Mouse (Mus musculus): ENCODE results near the gene Gm7102. TPM values are rescaled to one million over a fixed set of nuclear protein-coding genes. Genes with fewer than 3 reads are reported as not detected.
"Not testable (repeated sequence)": the region's sequence is repeated elsewhere in the genome, so short reads cannot be mapped to it uniquely, and the experiment has no call there.

Gm7102 gene
- 0.07 and 0.13 TPM in 2 replicates for polyA plus RNA-seq (2015; fragmentation: Nextera tagmentation; extraction: Ambion mirVana)

GRCm38 (mm10) chr19:61175756-61176324, at the start of gene Gm7102:
Gm7102 (minus strand) TSS chr19:61176309.
- no peaks in the 10 kb centered on the region for H3K9me3 ChIP-seq (ENCODE audit: control insufficient read depth, low read length)
- peak within 1 kb of the TSS; percentile 46 for H3K4me2 ChIP-seq (replicated peaks; ENCODE audit: low read depth)
- no peaks in the 10 kb centered on the region for H3K4me1 ChIP-seq (replicated peaks; ENCODE audit: control insufficient read depth, insufficient read depth)
- ATAC-seq (ENCODE audit: low FRiP score, low TSS enrichment): 0 out of 2 replicates have a peak, but pooled peaks have one; percentile 15
- TF ChIP-seq EP300 (optimal IDR thresholded peaks at IDR 0.05) (no peak), CTCF (IDR thresholded peaks at IDR 0.05; ENCODE audit: low read depth) (no peak)
- no peaks in the 10 kb centered on the region for H3K27me3 ChIP-seq (ENCODE audit: control insufficient read depth, insufficient read depth, low read length)
- peak within 1 kb of the TSS; percentile 31 for H3K4me3 ChIP-seq (ENCODE audit: low read depth, low read length)
- no peak for DNase-seq (ENCODE audit: low spot score)
- H3K9ac ChIP-seq (ENCODE audit: low read length): no peak within 1 kb of the TSS; the same call in 1 of the 2 replicates
- H3K36me3 ChIP-seq (ENCODE audit: control insufficient read depth, insufficient read depth, low read length): no peaks in the 10 kb centered on the region
- H3K27ac ChIP-seq (replicated peaks): no peak within 1 kb of the TSS
- 30% methylated on average over 39 of the region's 39 CpGs for WGBS

DNA sequence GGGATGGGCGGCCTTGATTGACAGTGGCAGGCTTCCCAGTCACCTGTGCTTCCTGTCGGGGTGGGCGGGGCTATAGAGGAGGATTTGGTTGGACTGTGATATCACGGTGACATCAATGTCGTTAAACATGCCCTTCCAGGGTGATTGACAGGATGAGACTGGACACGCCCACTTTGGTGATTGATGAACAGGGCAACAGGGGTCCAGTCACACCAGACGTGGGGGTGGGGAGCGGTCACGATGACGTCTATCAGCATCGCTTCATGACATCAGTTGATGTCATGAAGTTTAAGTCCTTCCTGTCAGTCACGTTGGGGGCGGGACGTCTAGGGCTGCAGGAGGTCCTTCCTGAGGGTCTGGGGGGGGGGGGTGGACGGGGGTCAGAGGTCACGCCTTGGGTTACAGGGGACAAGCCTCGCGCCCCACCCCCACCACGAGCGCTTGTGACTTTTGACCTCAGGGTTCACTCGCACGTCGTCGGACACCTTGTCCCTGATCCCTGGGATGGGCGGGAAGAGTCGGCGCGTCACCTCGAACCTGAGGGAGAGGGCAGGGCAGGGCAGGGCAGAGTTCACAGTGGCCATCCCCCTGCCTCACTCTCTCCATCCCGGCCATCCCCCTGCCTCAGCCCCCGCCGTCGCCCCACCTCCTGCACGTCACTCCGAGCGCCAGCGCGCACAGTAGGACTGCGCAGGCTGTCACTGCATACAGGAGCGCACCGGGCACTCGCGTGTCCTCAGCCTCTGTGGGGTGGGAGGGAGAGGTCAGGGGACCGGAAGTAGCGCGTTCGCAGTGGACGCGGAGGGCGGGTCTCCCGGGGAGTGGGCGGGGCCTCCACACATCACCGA, 48.8 kb upstream of the Gm7102 start:
- H3K4me1 ChIP-seq (replicated peaks; ENCODE audit: control insufficient read depth, insufficient read depth): no peaks in the 10 kb centered on the region

DNA sequence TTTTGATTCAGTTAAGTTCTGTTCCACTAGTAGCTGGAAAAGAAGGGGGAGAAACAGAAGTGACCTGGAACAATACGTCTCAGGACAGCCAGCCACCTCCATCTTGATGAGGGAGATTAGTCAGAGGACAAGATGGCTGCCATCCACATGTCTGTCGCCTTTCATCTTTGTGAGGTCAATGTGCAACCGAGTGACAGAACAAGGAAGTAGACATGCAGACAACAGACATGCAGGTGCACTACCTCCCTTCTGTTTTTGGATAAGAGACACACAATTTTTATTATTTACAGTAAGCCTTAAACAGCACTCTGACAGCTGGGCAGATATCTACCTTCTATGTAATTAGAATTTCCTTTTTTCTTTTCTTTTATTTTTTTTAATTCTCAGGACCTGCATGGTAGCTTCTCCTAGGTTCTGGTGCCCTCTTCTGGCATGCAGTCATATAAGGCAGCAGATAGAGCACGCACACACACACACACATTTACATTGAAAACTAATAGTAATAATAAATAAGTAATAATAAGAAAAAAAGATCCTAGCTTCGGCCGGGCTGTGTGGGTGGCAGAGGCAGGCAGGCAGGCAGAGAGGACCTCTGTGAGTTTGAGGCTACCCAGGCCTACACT, 47.7 kb upstream of the Gm7102 start:
- H3K4me3 ChIP-seq (ENCODE audit: low read depth, low read length): no peak overlapping the region
- H3K4me1 ChIP-seq (replicated peaks; ENCODE audit: control insufficient read depth, insufficient read depth): no peaks in the 10 kb centered on the region
- no peaks in the 10 kb centered on the region for H3K36me3 ChIP-seq (ENCODE audit: control insufficient read depth, insufficient read depth, low read length)
- no peak overlapping the region for H3K27ac ChIP-seq (replicated peaks)
- no peaks in the 10 kb centered on the region for H3K9me3 ChIP-seq (ENCODE audit: control insufficient read depth, low read length)
- H3K4me2 ChIP-seq (replicated peaks; ENCODE audit: low read depth): no peak overlapping the region
- no peak for TF ChIP-seq EP300 (optimal IDR thresholded peaks at IDR 0.05)
- TF ChIP-seq CTCF (IDR thresholded peaks at IDR 0.05; ENCODE audit: low read depth): peak; percentile 54
- DNase-seq (ENCODE audit: low spot score) (no peak), ATAC-seq (ENCODE audit: low FRiP score, low TSS enrichment) (no peak)
- H3K27me3 ChIP-seq (ENCODE audit: control insufficient read depth, insufficient read depth, low read length): no peaks in the 10 kb centered on the region
- 89% methylated on average over 6 of the region's 6 CpGs for WGBS
- H3K9ac ChIP-seq (ENCODE audit: low read length): no peak overlapping the region

More for the DNA sequence above, 48.8 kb upstream of the Gm7102 start:
- no peak for TF ChIP-seq CTCF (IDR thresholded peaks at IDR 0.05; ENCODE audit: low read depth)
- TF ChIP-seq EP300 (optimal IDR thresholded peaks at IDR 0.05): no peak
- DNase-seq (ENCODE audit: low spot score): peak; percentile 26
- Histone ChIP-seq H3K4me3 (ENCODE audit: low read depth, low read length) (peak overlapping the region; percentile 51; the same call in 1 of the 2 replicates), H3K9ac (ENCODE audit: low read length) (no peak overlapping the region), H3K9me3 (ENCODE audit: control insufficient read depth, low read length) (no peaks in the 10 kb centered on the region), H3K36me3 (ENCODE audit: control insufficient read depth, insufficient read depth, low read length) (no peaks in the 10 kb centered on the region), H3K27ac (replicated peaks) (no peak overlapping the region), H3K27me3 (ENCODE audit: control insufficient read depth, insufficient read depth, low read length) (no peaks in the 10 kb centered on the region), H3K4me2 (replicated peaks; ENCODE audit: low read depth) (peak overlapping the region; percentile 58)
- WGBS: 35% methylated on average over 49 of the region's 53 CpGs
- peak; percentile 10 for ATAC-seq (ENCODE audit: low FRiP score, low TSS enrichment)

- not testable (repeated sequence) for H3K9ac ChIP-seq (ENCODE audit: low read length); H3K4me2 ChIP-seq (replicated peaks; ENCODE audit: low read depth); H3K36me3 ChIP-seq (ENCODE audit: control insufficient read depth, insufficient read depth, low read length); ATAC-seq (ENCODE audit: low FRiP score, low TSS enrichment); H3K27ac ChIP-seq (replicated peaks); H3K4me3 ChIP-seq (ENCODE audit: low read depth, low read length); H3K27me3 ChIP-seq (ENCODE audit: control insufficient read depth, insufficient read depth, low read length); H3K4me1 ChIP-seq (replicated peaks; ENCODE audit: control insufficient read depth, insufficient read depth); H3K9me3 ChIP-seq (ENCODE audit: control insufficient read depth, low read length); DNase-seq (ENCODE audit: low spot score)
- WGBS: 82% methylated on average over 6 of the region's 6 CpGs
These were observed 31.4 kb upstream of the Gm7102 start for GRCm38 (mm10) chr19:61207506-61207905.

GRCm38 (mm10) chr19:61199836-61200235, 23.7 kb upstream of the Gm7102 start:
- ATAC-seq (ENCODE audit: low FRiP score, low TSS enrichment) (no peak), DNase-seq (ENCODE audit: low spot score) (peak; percentile 36)
- no peak overlapping the region for H3K4me3 ChIP-seq (ENCODE audit: low read depth, low read length)
- 11% methylated on average over 10 of the region's 10 CpGs for WGBS
- no peak overlapping the region for H3K27ac ChIP-seq (replicated peaks)
- H3K36me3 ChIP-seq (ENCODE audit: control insufficient read depth, insufficient read depth, low read length): no peaks in the 10 kb centered on the region
- no peaks in the 10 kb centered on the region for H3K27me3 ChIP-seq (ENCODE audit: control insufficient read depth, insufficient read depth, low read length)
- TF ChIP-seq EP300 (optimal IDR thresholded peaks at IDR 0.05) (no peak), CTCF (IDR thresholded peaks at IDR 0.05; ENCODE audit: low read depth) (no peak)
- no peaks in the 10 kb centered on the region for H3K4me1 ChIP-seq (replicated peaks; ENCODE audit: control insufficient read depth, insufficient read depth)
- no peaks in the 10 kb centered on the region for H3K9me3 ChIP-seq (ENCODE audit: control insufficient read depth, low read length)
- no peak overlapping the region for H3K4me2 ChIP-seq (replicated peaks; ENCODE audit: low read depth)
- H3K9ac ChIP-seq (ENCODE audit: low read length): no peak overlapping the region
